Mouse (Mus musculus): ENCODE measurements around the gene Cel. TPM values are rescaled to one million over a fixed set of nuclear protein-coding genes. Genes with fewer than 3 reads are reported as not detected.

The Cel gene
- polyA plus RNA-seq, 2 experiments from 2014 or later = not detected

GRCm38 (mm10) chr2:28536766-28537633, 26.2 kb downstream of the Cel start:
- ATAC-seq = no peak

- peak; percentile 20 for ATAC-seq
Observed at GRCm38 (mm10) chr2:28536166-28536565, 27.0 kb downstream of the Cel start.

- no peak for ATAC-seq
Observed at GRCm38 (mm10) chr2:28535650-28536049, 27.6 kb downstream of the Cel start.

GRCm38 (mm10) chr2:28535263-28535540, 28.0 kb downstream of the Cel start:
- no peak for ATAC-seq

GRCm38 (mm10) chr2:28534436-28535262, 28.6 kb downstream of the Cel start:
- no peak for ATAC-seq

GRCm38 (mm10) chr2:28533901-28534435, 29.2 kb downstream of the Cel start:
- ATAC-seq = no peak

- ATAC-seq = peak; percentile 91
Observed at GRCm38 (mm10) chr2:28532938-28533771, 30.0 kb downstream of the Cel start.

GRCm38 (mm10) chr2:28530311-28530710, 32.9 kb downstream of the Cel start:
- ATAC-seq = no peak

- no peak for ATAC-seq
Observed at GRCm38 (mm10) chr2:28529856-28530255, 33.3 kb downstream of the Cel start.

- no peak for ATAC-seq
Observed at GRCm38 (mm10) chr2:28528354-28528730, 34.9 kb downstream of the Cel start.

GRCm38 (mm10) chr2:28527436-28528353, 35.5 kb downstream of the Cel start:
- ATAC-seq = no peak

- peak; percentile 63 for ATAC-seq
Observed at GRCm38 (mm10) chr2:28525943-28526876, 37.0 kb downstream of the Cel start.

GRCm38 (mm10) chr2:28525219-28525942, 37.8 kb downstream of the Cel start:
- peak; percentile 78 for ATAC-seq

GRCm38 (mm10) chr2:28524406-28524805, 38.8 kb downstream of the Cel start:
- no peak for ATAC-seq

GRCm38 (mm10) chr2:28523643-28524117, 39.5 kb downstream of the Cel start:
- no peak for ATAC-seq

GRCm38 (mm10) chr2:28522166-28522565, 41.0 kb downstream of the Cel start:
- ATAC-seq = no peak

GRCm38 (mm10) chr2:28521571-28522151, 41.5 kb downstream of the Cel start:
- no peak for ATAC-seq

- ATAC-seq = no peak
Observed at GRCm38 (mm10) chr2:28520581-28520980, 42.6 kb downstream of the Cel start.

- ATAC-seq = peak; percentile 80
Observed at GRCm38 (mm10) chr2:28518231-28518630, 45.0 kb downstream of the Cel start.

Measured in CD4-positive, CD25-positive, alpha-beta regulatory T cell, adult 4 months (primary cell).